Mouse (Mus musculus) mesoderm, embryonic 11.5 days (tissue): ENCODE measurements at regions not wholly inside any gene's neighbourhood (a gene's known extent, or its start where the extent isn't known, plus 50 kb on each side); places are given as distances from the start of the nearest gene placed in this dataset.

Experiments used
- DNase-seq: peaks from one replicate; pipeline ENCODE4 v3.0.0-alpha.2; 2012; ENCODE audit warnings: low read depth, low spot score

GRCm38 (mm10) chr8:56682564-56682963 is 131.7 kb downstream of the Fbxo8 start:
- DNase-seq = peak; percentile 25

GRCm38 (mm10) chr8:56684352-56684751 is 133.5 kb downstream of the Fbxo8 start:
- DNase-seq = no peak

- no peak for DNase-seq
These were observed 144.5 kb downstream of the Fbxo8 start for GRCm38 (mm10) chr8:56695436-56695835.

GRCm38 (mm10) chr8:56700580-56701145 is 149.8 kb downstream of the Fbxo8 start:
- no peak for DNase-seq

GRCm38 (mm10) chr8:56706377-56706776 is 155.5 kb downstream of the Fbxo8 start:
- DNase-seq = no peak

- DNase-seq = peak; percentile 34
These were observed 156.2 kb downstream of the Fbxo8 start for GRCm38 (mm10) chr8:56706941-56707706.

GRCm38 (mm10) chr8:56720001-56720400 is 169.1 kb downstream of the Fbxo8 start:
- DNase-seq = no peak

GRCm38 (mm10) chr8:56722473-56723236 is 171.8 kb downstream of the Fbxo8 start:
- DNase-seq = no peak

GRCm38 (mm10) chr8:56724607-56725006 is 173.7 kb downstream of the Fbxo8 start:
- no peak for DNase-seq

GRCm38 (mm10) chr8:56733318-56733717 is 182.4 kb downstream of the Fbxo8 start:
- no peak for DNase-seq

GRCm38 (mm10) chr8:56735021-56735420 is 184.1 kb downstream of the Fbxo8 start:
- no peak for DNase-seq

- no peak for DNase-seq
These were observed 216.1 kb downstream of the Fbxo8 start for GRCm38 (mm10) chr8:56767034-56767433.

- DNase-seq = no peak
These were observed 233.6 kb downstream of the Fbxo8 start for GRCm38 (mm10) chr8:56784441-56784840.

- DNase-seq = no peak
These were observed 238.8 kb downstream of the Fbxo8 start for GRCm38 (mm10) chr8:56789549-56790270.

- DNase-seq = no peak
These were observed 281.8 kb downstream of the Fbxo8 start for GRCm38 (mm10) chr8:56832651-56833050.

GRCm38 (mm10) chr8:56833129-56833528 is 282.2 kb downstream of the Fbxo8 start:
- DNase-seq = no peak

GRCm38 (mm10) chr8:56883449-56883848 is 332.6 kb downstream of the Fbxo8 start:
- DNase-seq = peak; percentile 24

GRCm38 (mm10) chr8:56884195-56884594 is 333.3 kb downstream of the Fbxo8 start:
- peak; percentile 14 for DNase-seq

GRCm38 (mm10) chr8:56893638-56894037 is 342.7 kb downstream of the Fbxo8 start:
- DNase-seq = no peak

GRCm38 (mm10) chr8:56915362-56915761 is 364.5 kb downstream of the Fbxo8 start:
- DNase-seq = no peak

GRCm38 (mm10) chr8:56915989-56916388 is 365.1 kb downstream of the Fbxo8 start:
- no peak for DNase-seq

- no peak for DNase-seq
These were observed 373.8 kb downstream of the Fbxo8 start for GRCm38 (mm10) chr8:56924724-56925123.
